Mouse (Mus musculus) liver, embryonic 16.5 days (tissue): ENCODE results near the gene Exph5. TPM values are rescaled to one million over a fixed set of nuclear protein-coding genes. Genes with fewer than 3 reads are reported as not detected.
A peak's percentile ranks its signal among the peaks of the same experiment; 100 is the strongest.

Experiments used
- ATAC-seq: fragments of 200-750 bp; cut with Nextera tagmentation; 2 replicates; pipeline ENCODE4 v1.8.0; 2017; ENCODE audit warnings: low read depth, mild to moderate bottlenecking, moderate number of reproducible peaks, moderate library complexity
- H3K27ac ChIP-seq: fragments of 300-500 bp; sonication (generic); 2 replicates; pipeline ENCODE4 v1.5.1; 2014; ENCODE audit warnings: mild to moderate bottlenecking, low read length
- H3K27me3 ChIP-seq: fragments of 300-500 bp; sonication (generic); 2 replicates; pipeline ENCODE4 v1.6.1; 2014; ENCODE audit warnings: low read depth, low read length, mixed read lengths; ENCODE audit not compliant: control insufficient read depth, insufficient read depth
- H3K36me3 ChIP-seq: fragments of 300-500 bp; sonication (generic); 2 replicates; pipeline ENCODE4 v1.6.1; 2014; ENCODE audit warnings: mild to moderate bottlenecking; ENCODE audit not compliant: control insufficient read depth, insufficient read depth
- H3K4me1 ChIP-seq: fragments of 300-500 bp; sonication (generic); 2 replicates; pipeline ENCODE4 v1.6.1; 2014; ENCODE audit warnings: low read depth, low read length, mixed read lengths; ENCODE audit not compliant: control insufficient read depth
- H3K4me2 ChIP-seq: fragments of 300-500 bp; sonication (generic); 2 replicates; pipeline ENCODE4 v1.6.1; 2014; ENCODE audit warnings: low read depth, low read length, mixed read lengths
- H3K4me3 ChIP-seq: fragments of 300-500 bp; sonication (generic); 2 replicates; pipeline ENCODE4 v1.5.1; 2014; ENCODE audit warnings: low read depth, mild to moderate bottlenecking, low read length
- H3K9ac ChIP-seq: fragments of 300-500 bp; sonication (generic); 2 replicates; pipeline ENCODE4 v1.6.1; 2014; ENCODE audit warnings: low read depth, low read length
- H3K9me3 ChIP-seq: fragments of 300-500 bp; sonication (generic); replicated peaks from 2 replicates; pipeline ENCODE4 v1.6.1; 2016; ENCODE audit warnings: low read length; ENCODE audit not compliant: control insufficient read depth
- WGBS: fragments of 180-500 bp; shearing (Covaris S2); extraction: QIAGEN DNeasy Blood & Tissue Kit; methylation state at CpG from one replicate; pipeline ENCODE4 v1.1.7; 2014; ENCODE audit not compliant: insufficient replicate concordance; 5-methylcytosine and 5-hydroxymethylcytosine counted together
- polyA plus RNA-seq: library from polyadenylated mRNA; unstranded; fragments of >200 nt; fragmentation: Nextera tagmentation; extraction: Ambion mirVana; gene quantifications from 2 replicates; pipeline ENCODE4 v1.2.1, GENCODE M21; 2015

Gene Exph5
- polyA plus RNA-seq, result 0.50 and 0.51 TPM in 2 replicates

- Histone ChIP-seq H3K4me3 (peak within 1 kb of the TSS; percentile 30), H3K9me3 (no peaks in the 10 kb centered on the region), H3K4me1 (no peaks in the 10 kb centered on the region), H3K27me3 (peaks cover 9% of the 10 kb centered on the region), H3K36me3 (no peaks in the 10 kb centered on the region), H3K9ac (no peak within 1 kb of the TSS), H3K27ac (no peak within 1 kb of the TSS), H3K4me2 (peak within 1 kb of the TSS; percentile 53)
- peak; percentile 59 for ATAC-seq
- WGBS, result 1% methylated on average over 11 of the region's 11 CpGs
Measured at GRCm38 (mm10) chr9:53301269-53301720, at the start of gene Exph5. Exph5 (plus strand) TSS chr9:53301670.

DNA sequence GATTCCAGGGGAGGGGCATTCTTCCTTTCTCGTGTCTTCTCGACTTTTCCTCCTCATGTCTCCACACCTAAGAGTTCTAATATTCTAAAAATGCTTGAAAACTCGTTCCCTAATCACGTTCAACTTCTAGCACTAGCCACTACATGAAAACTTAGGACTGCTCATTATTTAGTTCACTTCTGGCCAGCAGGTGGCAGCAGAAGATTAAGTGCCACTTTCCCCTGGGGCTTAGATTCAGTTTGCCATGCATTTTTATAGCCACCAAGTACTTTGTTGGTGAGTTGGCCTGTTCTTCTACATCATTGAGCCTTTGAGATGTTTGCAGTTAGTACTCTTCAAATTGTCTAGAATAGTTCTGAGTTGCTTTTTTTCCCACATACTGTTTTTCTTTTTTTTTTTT, 47.1 kb upstream of the Exph5 start:
- H3K9me3 ChIP-seq, result no peaks in the 10 kb centered on the region
- H3K36me3 ChIP-seq, result no peaks in the 10 kb centered on the region
- H3K4me1 ChIP-seq, result no peaks in the 10 kb centered on the region
- H3K27ac ChIP-seq, result no peak overlapping the region
- ATAC-seq, result no peak
- H3K4me2 ChIP-seq, result no peak overlapping the region
- no peaks in the 10 kb centered on the region for H3K27me3 ChIP-seq
- 4% methylated on average over 4 of the region's 4 CpGs for WGBS
- no peak overlapping the region for H3K9ac ChIP-seq
- no peak overlapping the region for H3K4me3 ChIP-seq

GRCm38 (mm10) chr9:53256690-53257305, 44.7 kb upstream of the Exph5 start:
- Histone ChIP-seq H3K4me1 (no peaks in the 10 kb centered on the region), H3K4me2 (no peak overlapping the region), H3K27ac (no peak overlapping the region), H3K9ac (no peak overlapping the region), H3K4me3 (no peak overlapping the region), H3K9me3 (no peaks in the 10 kb centered on the region), H3K27me3 (no peaks in the 10 kb centered on the region), H3K36me3 (no peaks in the 10 kb centered on the region)
- ATAC-seq, result no peak
- WGBS, result 67% methylated on average over 4 of the region's 4 CpGs

- no peaks in the 10 kb centered on the region for H3K9me3 ChIP-seq
- H3K36me3 ChIP-seq, result no peaks in the 10 kb centered on the region
- no peak overlapping the region for H3K27ac ChIP-seq
- H3K9ac ChIP-seq, result no peak overlapping the region
- no peaks in the 10 kb centered on the region for H3K4me1 ChIP-seq
- WGBS, result 34% methylated on average over 3 of the region's 3 CpGs
- no peak overlapping the region for H3K4me2 ChIP-seq
- no peaks in the 10 kb centered on the region for H3K27me3 ChIP-seq
- ATAC-seq, result no peak
- no peak overlapping the region for H3K4me3 ChIP-seq
Measured at GRCm38 (mm10) chr9:53257772-53258171, 43.7 kb upstream of the Exph5 start.

GRCm38 (mm10) chr9:53258199-53258598, 43.3 kb upstream of the Exph5 start:
- WGBS, result 52% methylated on average over 6 of the region's 6 CpGs

DNA sequence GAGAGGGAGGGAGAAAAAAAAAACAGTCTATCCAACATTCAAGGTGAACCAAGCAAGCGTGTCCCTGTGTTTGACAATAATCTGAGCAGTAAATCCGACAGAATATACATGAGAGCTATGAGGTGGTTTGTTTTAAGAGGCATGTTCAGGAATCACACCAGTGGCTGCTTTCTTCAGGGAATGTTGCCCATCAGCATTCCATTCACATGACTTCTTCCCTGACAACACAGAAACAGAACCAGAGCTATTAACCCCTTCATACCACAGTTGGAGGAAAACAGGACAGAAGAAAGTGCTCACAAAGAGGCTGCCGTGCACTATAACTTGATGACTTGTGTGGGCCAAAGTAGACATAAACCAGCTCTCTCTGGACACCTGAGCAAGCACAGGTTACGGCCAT, 37.1 kb upstream of the Exph5 start:
- 56% methylated on average over 4 of the region's 4 CpGs for WGBS
- ATAC-seq, result no peak
- Histone ChIP-seq H3K4me1 (no peaks in the 10 kb centered on the region), H3K27ac (no peak overlapping the region), H3K4me3 (no peak overlapping the region), H3K9me3 (no peaks in the 10 kb centered on the region), H3K9ac (no peak overlapping the region), H3K27me3 (no peaks in the 10 kb centered on the region), H3K4me2 (no peak overlapping the region), H3K36me3 (no peaks in the 10 kb centered on the region)

More at GRCm38 (mm10) chr9:53258199-53258598, 43.3 kb upstream of the Exph5 start:
- Histone ChIP-seq H3K4me2 (no peak overlapping the region), H3K27ac (no peak overlapping the region), H3K27me3 (no peaks in the 10 kb centered on the region), H3K4me1 (no peaks in the 10 kb centered on the region), H3K9ac (no peak overlapping the region), H3K36me3 (no peaks in the 10 kb centered on the region), H3K9me3 (no peaks in the 10 kb centered on the region), H3K4me3 (no peak overlapping the region)
- ATAC-seq, result no peak

GRCm38 (mm10) chr9:53265589-53265988, 35.9 kb upstream of the Exph5 start:
- no peaks in the 10 kb centered on the region for H3K4me1 ChIP-seq
- 77% methylated on average over 2 of the region's 2 CpGs for WGBS
- no peaks in the 10 kb centered on the region for H3K9me3 ChIP-seq
- ATAC-seq, result no peak
- no peak overlapping the region for H3K4me2 ChIP-seq
- no peak overlapping the region for H3K4me3 ChIP-seq
- no peaks in the 10 kb centered on the region for H3K36me3 ChIP-seq
- H3K9ac ChIP-seq, result no peak overlapping the region
- no peaks in the 10 kb centered on the region for H3K27me3 ChIP-seq
- H3K27ac ChIP-seq, result no peak overlapping the region

DNA sequence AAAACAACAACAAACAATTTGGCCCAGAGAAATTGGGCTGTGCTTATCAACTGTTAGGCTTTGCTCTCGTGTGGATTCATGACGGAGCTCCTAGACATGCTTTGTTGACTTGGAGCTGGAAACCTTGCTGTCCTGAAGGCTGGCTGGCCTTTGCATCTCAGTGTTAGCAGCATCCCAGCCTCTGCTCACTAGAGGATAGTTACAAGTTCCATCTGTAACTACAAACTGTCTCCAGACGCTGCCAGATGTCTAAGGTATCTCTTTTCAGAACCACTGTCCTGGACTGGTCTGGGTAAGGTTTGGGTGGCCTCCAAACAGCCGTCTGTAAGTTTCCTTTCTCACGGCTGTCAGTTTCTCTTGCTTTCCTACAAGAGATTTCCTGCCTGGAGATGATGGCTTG, 33.4 kb upstream of the Exph5 start:
- no peak for ATAC-seq
- no peaks in the 10 kb centered on the region for H3K36me3 ChIP-seq
- H3K27me3 ChIP-seq, result no peaks in the 10 kb centered on the region
- no peak overlapping the region for H3K4me3 ChIP-seq
- 39% methylated on average over 5 of the region's 5 CpGs for WGBS
- no peaks in the 10 kb centered on the region for H3K4me1 ChIP-seq
- H3K4me2 ChIP-seq, result no peak overlapping the region
- no peak overlapping the region for H3K9ac ChIP-seq
- H3K27ac ChIP-seq, result no peak overlapping the region
- H3K9me3 ChIP-seq, result no peaks in the 10 kb centered on the region

DNA sequence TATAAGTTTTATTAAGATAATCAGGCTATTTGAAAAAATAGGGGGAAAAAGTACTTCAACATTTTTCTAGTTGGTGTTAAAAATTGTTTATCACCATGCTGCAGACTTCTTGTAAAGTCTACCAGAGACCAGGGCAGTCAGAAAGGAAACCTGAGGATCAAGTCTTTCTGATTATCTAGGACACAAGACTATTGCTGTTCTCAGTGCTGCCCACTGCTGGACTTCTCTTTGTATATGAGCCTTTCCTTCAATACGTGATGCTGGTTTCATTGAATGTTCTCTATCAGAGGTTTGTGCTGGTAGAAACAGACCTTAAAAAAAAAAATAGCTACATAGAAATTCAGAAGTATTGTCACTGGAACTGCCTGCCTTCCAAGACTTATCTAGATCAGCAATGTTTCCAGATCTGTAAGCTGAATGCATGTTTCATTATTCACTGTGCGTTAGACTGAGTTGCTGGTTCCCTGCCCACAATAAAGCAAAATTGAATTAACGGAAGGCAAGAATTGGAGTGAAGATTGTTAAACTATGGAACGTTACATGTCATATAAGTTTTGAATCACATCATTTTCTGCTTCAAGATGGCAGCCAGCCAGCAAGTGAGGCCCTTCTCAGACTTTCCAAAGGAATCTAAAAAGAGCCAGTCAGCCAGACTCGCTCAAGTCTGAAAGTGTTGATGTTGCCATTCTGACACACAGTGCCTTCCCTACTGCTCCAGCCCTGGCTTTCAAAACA, 32.6 kb upstream of the Exph5 start:
- ATAC-seq, result no peak
- WGBS, result 62% methylated on average over 5 of the region's 5 CpGs
- Histone ChIP-seq H3K27me3 (no peaks in the 10 kb centered on the region), H3K9ac (no peak overlapping the region), H3K4me2 (no peak overlapping the region), H3K36me3 (no peaks in the 10 kb centered on the region), H3K27ac (no peak overlapping the region), H3K9me3 (no peaks in the 10 kb centered on the region), H3K4me3 (no peak overlapping the region), H3K4me1 (no peaks in the 10 kb centered on the region)
